Mouse (Mus musculus) forebrain, embryonic 16.5 days (tissue): Measurements from ENCODE around the gene Crybb3. TPM values are rescaled to one million over a fixed set of nuclear protein-coding genes. Genes with fewer than 3 reads are reported as not detected.

ENCODE experiments used
- polyA plus RNA-seq: library from polyadenylated mRNA; unstranded; fragments of >200 nt; fragmentation: Nextera tagmentation; extraction: Ambion mirVana; gene quantifications from 2 replicates; pipeline ENCODE4 v1.2.1, GENCODE M21; 2015

Crybb3 gene
- polyA plus RNA-seq, 1 experiment from 2014 or later = 0.94 TPM

Other genes with a start within 250 kb of the Crybb3 start
- 0.76 and 1.1 TPM in 2 replicates for gene Myo18b, start 185.2 kb downstream of the Crybb3 start, polyA plus RNA-seq
- gene Grk3, start 65.8 kb downstream of the Crybb3 start, polyA plus RNA-seq = 16.3 and 25.1 TPM in 2 replicates
- not detected in 2 replicates for gene Crybb2, start 11.5 kb downstream of the Crybb3 start, polyA plus RNA-seq
- gene 2900026A02Rik, start 139.7 kb upstream of the Crybb3 start, polyA plus RNA-seq = 4.6 and 5.0 TPM in 2 replicates
- gene Tmem211, start 145.3 kb upstream of the Crybb3 start, polyA plus RNA-seq = not detected in 2 replicates
- 15.8 and 19.2 TPM in 2 replicates for gene Sgsm1, start 229.2 kb upstream of the Crybb3 start, polyA plus RNA-seq